Mouse (Mus musculus): ENCODE data around the gene Camk1d. TPM values are rescaled to one million over a fixed set of nuclear protein-coding genes. Genes with fewer than 3 reads are reported as not detected.

Camk1d gene
- polyA plus RNA-seq, 1 experiment, result 1.0 TPM

DNA sequence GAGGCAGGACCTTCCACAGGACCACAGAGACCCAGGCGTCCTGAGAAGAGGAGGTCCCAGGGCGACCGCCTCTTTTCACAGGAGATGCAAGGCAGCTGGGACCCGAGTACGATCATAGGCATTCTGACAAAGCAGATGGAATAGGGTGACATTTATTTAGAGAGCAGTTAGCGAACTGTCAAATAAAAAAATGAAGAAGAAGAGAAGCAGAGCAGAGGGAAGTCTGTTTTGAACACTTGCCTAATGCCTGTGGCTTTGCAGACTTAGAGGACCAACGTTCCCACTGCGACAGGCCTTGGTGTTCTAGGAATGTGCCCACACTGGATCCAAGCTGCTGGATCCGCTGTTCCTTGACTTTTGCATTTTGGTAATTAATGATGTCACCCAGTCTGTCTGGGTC, 259.5 kb downstream of the Camk1d start:
- Histone ChIP-seq H3K27ac (ENCODE audit: insufficient read depth, low read depth, low read length) (no peak overlapping the region), H3K4me1 (ENCODE audit: control insufficient read depth, insufficient read depth, low read length) (no peaks in the 10 kb centered on the region), H3K4me3 (ENCODE audit: insufficient read depth, low read depth, low read length) (no peak overlapping the region), H3K27me3 (replicated peaks; ENCODE audit: control insufficient read depth, insufficient read depth, low read length) (no peaks in the 10 kb centered on the region), H3K36me3 (ENCODE audit: control insufficient read depth, insufficient read depth, low read length) (no peaks in the 10 kb centered on the region)
- TF ChIP-seq POLR2A (IDR thresholded peaks at IDR 0.05; ENCODE audit: low read depth, low read length), result no peak
- no peak for TF ChIP-seq CTCF (conservative IDR thresholded peaks at IDR 0.05; ENCODE audit: insufficient read depth, insufficient read length, low read depth, low read length)
- no peak for DNase-seq
- 64% methylated on average over 9 of the region's 9 CpGs for WGBS

DNA sequence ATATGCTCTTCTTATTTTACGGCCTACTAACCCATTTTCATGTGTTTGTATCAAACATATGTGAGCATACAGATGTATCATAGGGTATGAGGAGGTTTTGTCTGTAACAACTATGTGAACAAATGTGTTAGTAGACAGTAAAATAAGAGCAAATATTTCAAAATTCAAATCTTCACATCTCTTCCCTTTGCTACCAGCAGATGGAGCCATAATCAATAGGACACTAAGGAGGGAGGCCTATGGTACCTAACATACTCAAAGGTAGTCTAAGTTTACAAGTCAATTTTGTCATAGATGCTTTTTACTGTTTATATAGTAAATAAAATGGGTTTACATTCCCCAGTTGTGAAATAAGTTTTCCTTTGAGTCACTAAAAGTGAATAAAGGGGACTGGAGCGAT, 262.7 kb downstream of the Camk1d start:
- DNase-seq, result peak; percentile 22
- Histone ChIP-seq H3K4me1 (ENCODE audit: control insufficient read depth, insufficient read depth, low read length) (no peaks in the 10 kb centered on the region), H3K27ac (ENCODE audit: insufficient read depth, low read depth, low read length) (no peak overlapping the region), H3K27me3 (replicated peaks; ENCODE audit: control insufficient read depth, insufficient read depth, low read length) (no peaks in the 10 kb centered on the region), H3K36me3 (ENCODE audit: control insufficient read depth, insufficient read depth, low read length) (no peaks in the 10 kb centered on the region), H3K4me3 (ENCODE audit: insufficient read depth, low read depth, low read length) (no peak overlapping the region)
- 97% methylated on average over 2 of the region's 2 CpGs for WGBS
- TF ChIP-seq CTCF (conservative IDR thresholded peaks at IDR 0.05; ENCODE audit: insufficient read depth, insufficient read length, low read depth, low read length), result no peak
- TF ChIP-seq POLR2A (IDR thresholded peaks at IDR 0.05; ENCODE audit: low read depth, low read length), result no peak

DNA sequence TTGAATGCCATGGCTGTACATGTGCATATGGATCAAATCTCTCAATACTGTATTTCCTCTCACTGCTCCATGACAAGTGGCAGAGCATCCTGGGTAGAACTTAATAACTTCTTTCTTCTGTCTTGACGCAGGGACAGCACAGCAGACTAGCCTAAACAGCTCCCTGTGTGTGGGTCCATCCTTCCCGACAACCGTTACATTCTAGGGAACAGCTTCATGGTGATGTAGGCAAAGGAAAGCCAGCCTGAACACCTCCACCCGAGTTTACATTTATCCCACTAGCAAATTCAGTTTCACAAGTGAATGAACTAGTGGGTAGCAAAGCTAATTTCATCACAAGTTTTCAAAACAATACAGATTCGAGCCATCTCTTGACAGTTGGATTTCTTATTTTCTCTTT, 269.0 kb downstream of the Camk1d start:
- H3K36me3 ChIP-seq (ENCODE audit: control insufficient read depth, insufficient read depth, low read length), result no peaks in the 10 kb centered on the region
- DNase-seq, result no peak
- no peaks in the 10 kb centered on the region for H3K4me1 ChIP-seq (ENCODE audit: control insufficient read depth, insufficient read depth, low read length)
- WGBS, result 84% methylated on average over 5 of the region's 5 CpGs
- no peaks in the 10 kb centered on the region for H3K27me3 ChIP-seq (replicated peaks; ENCODE audit: control insufficient read depth, insufficient read depth, low read length)
- no peak overlapping the region for H3K27ac ChIP-seq (ENCODE audit: insufficient read depth, low read depth, low read length)
- no peak overlapping the region for H3K4me3 ChIP-seq (ENCODE audit: insufficient read depth, low read depth, low read length)
- TF ChIP-seq POLR2A (IDR thresholded peaks at IDR 0.05; ENCODE audit: low read depth, low read length) (no peak), CTCF (conservative IDR thresholded peaks at IDR 0.05; ENCODE audit: insufficient read depth, insufficient read length, low read depth, low read length) (no peak)

DNA sequence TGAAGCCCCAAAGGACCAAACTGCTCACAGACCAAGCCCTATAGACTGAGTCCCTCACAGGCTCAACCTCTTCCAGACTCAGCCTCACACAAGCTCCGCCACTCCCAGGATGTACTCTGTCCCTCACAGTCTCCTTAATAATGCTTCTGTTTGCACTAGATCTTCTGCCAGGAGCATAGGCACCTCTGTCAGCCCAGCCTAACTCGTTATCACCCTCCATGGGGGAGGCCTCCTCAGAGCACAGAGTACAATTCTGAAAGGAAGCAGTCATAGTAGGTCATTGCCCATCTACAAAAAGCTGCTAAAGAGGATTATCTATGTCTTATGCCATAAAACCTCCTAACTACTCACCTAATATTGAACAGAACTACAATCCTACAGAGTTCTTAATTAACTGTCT, 276.6 kb downstream of the Camk1d start:
- Histone ChIP-seq H3K4me1 (ENCODE audit: control insufficient read depth, insufficient read depth, low read length) (no peaks in the 10 kb centered on the region), H3K4me3 (ENCODE audit: insufficient read depth, low read depth, low read length) (no peak overlapping the region), H3K27me3 (replicated peaks; ENCODE audit: control insufficient read depth, insufficient read depth, low read length) (no peaks in the 10 kb centered on the region), H3K27ac (ENCODE audit: insufficient read depth, low read depth, low read length) (no peak overlapping the region), H3K36me3 (ENCODE audit: control insufficient read depth, insufficient read depth, low read length) (no peaks in the 10 kb centered on the region)
- TF ChIP-seq CTCF (conservative IDR thresholded peaks at IDR 0.05; ENCODE audit: insufficient read depth, insufficient read length, low read depth, low read length) (no peak), POLR2A (IDR thresholded peaks at IDR 0.05; ENCODE audit: low read depth, low read length) (no peak)
- DNase-seq, result no peak
- 57% methylated on average over 2 of the region's 2 CpGs for WGBS

GRCm38 (mm10) chr2:5435587-5436253, 278.6 kb downstream of the Camk1d start:
- no peak overlapping the region for H3K4me3 ChIP-seq (ENCODE audit: insufficient read depth, low read depth, low read length)
- no peak overlapping the region for H3K27ac ChIP-seq (ENCODE audit: insufficient read depth, low read depth, low read length)
- TF ChIP-seq CTCF (conservative IDR thresholded peaks at IDR 0.05; ENCODE audit: insufficient read depth, insufficient read length, low read depth, low read length) (no peak), POLR2A (IDR thresholded peaks at IDR 0.05; ENCODE audit: low read depth, low read length) (no peak)
- H3K4me1 ChIP-seq (ENCODE audit: control insufficient read depth, insufficient read depth, low read length), result no peaks in the 10 kb centered on the region
- H3K36me3 ChIP-seq (ENCODE audit: control insufficient read depth, insufficient read depth, low read length), result no peaks in the 10 kb centered on the region
- 84% methylated on average over 16 of the region's 16 CpGs for WGBS
- H3K27me3 ChIP-seq (replicated peaks; ENCODE audit: control insufficient read depth, insufficient read depth, low read length), result no peaks in the 10 kb centered on the region
- DNase-seq, result no peak

- H3K36me3 ChIP-seq (ENCODE audit: control insufficient read depth, insufficient read depth, low read length), result no peaks in the 10 kb centered on the region
- H3K4me3 ChIP-seq (ENCODE audit: insufficient read depth, low read depth, low read length), result no peak overlapping the region
- TF ChIP-seq POLR2A (IDR thresholded peaks at IDR 0.05; ENCODE audit: low read depth, low read length) (no peak), CTCF (conservative IDR thresholded peaks at IDR 0.05; ENCODE audit: insufficient read depth, insufficient read length, low read depth, low read length) (peak; percentile 74)
- H3K27ac ChIP-seq (ENCODE audit: insufficient read depth, low read depth, low read length), result no peak overlapping the region
- WGBS, result 68% methylated on average over 2 of the region's 2 CpGs
- H3K4me1 ChIP-seq (ENCODE audit: control insufficient read depth, insufficient read depth, low read length), result no peaks in the 10 kb centered on the region
- no peaks in the 10 kb centered on the region for H3K27me3 ChIP-seq (replicated peaks; ENCODE audit: control insufficient read depth, insufficient read depth, low read length)
- DNase-seq, result peak; percentile 17
Observed at GRCm38 (mm10) chr2:5431309-5431708, 283.0 kb downstream of the Camk1d start.

GRCm38 (mm10) chr2:5429921-5430320, 284.4 kb downstream of the Camk1d start:
- Histone ChIP-seq H3K36me3 (ENCODE audit: control insufficient read depth, insufficient read depth, low read length) (no peaks in the 10 kb centered on the region), H3K27me3 (replicated peaks; ENCODE audit: control insufficient read depth, insufficient read depth, low read length) (no peaks in the 10 kb centered on the region), H3K27ac (ENCODE audit: insufficient read depth, low read depth, low read length) (no peak overlapping the region), H3K4me1 (ENCODE audit: control insufficient read depth, insufficient read depth, low read length) (no peaks in the 10 kb centered on the region), H3K4me3 (ENCODE audit: insufficient read depth, low read depth, low read length) (no peak overlapping the region)
- DNase-seq, result no peak
- no peak for TF ChIP-seq POLR2A (IDR thresholded peaks at IDR 0.05; ENCODE audit: low read depth, low read length)
- no peak for TF ChIP-seq CTCF (conservative IDR thresholded peaks at IDR 0.05; ENCODE audit: insufficient read depth, insufficient read length, low read depth, low read length)
- 83% methylated on average over 8 of the region's 8 CpGs for WGBS

All from kidney, adult 2 months (tissue).